Mouse (Mus musculus) urinary bladder, adult 18-20 months (tissue): ENCODE data around the gene Zbp1.

Source experiments
- DNase-seq, 2 experiments: peaks; one replicate each; pipeline ENCODE4 v3.0.0; 2022; ENCODE audit warnings: low spot score in 2 of 2, mixed read lengths in 2 of 2

Gene Zbp1

DNA sequence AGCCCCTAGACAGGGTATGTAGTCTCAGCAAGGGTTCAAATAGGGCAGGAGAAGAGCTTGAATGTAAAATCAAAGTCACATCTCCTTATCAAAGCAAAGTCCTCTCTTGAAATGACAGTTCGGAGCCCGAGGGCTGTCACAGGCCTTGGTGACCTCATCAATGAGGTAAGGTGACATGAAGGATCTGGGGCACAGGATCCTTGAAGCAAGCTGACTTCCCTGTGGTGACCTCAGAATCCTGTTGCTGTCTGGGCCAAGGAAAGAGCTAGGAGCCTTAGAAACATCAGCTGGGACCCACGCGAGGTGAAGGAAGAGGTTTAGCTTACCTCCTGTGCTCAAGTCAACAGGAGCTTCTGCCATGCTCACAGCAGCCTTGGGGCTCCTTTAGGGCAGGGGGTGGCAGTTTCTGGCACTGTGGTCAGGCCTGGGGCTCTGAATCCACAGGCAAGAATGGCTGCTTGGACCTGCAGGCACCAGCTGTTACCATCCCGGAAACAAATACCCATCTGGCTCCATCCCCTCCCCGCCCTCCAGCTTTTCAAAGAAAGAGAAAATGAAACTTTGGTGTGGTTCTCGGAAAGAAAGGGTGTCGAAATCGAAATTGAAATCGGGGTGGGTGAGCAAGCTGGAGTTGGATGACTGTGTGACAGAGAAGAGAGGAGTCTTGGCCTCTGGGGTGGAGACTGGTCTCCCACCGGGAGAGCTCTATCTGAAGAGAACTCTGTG lies at the start of gene Zbp1:
Gene Zbp1 (minus strand): TSS at position 508 of the 726 bp plus-strand sequence.
- no peak for DNase-seq

DNA sequence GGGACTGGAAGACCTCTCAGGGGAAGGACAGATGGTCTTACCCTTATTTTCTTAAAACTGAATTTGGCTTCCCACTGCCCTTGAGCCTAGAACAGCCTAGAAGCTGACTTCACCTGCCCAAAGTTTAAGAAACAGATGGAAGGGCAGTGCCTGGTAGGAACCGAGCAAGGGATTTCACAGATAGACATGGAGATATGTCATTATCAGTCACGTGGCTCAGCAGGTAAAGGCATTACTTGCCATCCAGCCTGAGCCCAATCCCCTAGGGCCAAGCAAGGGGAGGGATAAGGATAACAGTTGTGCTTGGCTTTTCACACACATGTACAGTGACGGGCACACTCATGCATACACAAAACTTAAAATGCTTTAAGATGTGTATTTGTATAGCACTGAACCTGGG lies 48.8 kb upstream of the Zbp1 start:
- no peak for DNase-seq

DNA sequence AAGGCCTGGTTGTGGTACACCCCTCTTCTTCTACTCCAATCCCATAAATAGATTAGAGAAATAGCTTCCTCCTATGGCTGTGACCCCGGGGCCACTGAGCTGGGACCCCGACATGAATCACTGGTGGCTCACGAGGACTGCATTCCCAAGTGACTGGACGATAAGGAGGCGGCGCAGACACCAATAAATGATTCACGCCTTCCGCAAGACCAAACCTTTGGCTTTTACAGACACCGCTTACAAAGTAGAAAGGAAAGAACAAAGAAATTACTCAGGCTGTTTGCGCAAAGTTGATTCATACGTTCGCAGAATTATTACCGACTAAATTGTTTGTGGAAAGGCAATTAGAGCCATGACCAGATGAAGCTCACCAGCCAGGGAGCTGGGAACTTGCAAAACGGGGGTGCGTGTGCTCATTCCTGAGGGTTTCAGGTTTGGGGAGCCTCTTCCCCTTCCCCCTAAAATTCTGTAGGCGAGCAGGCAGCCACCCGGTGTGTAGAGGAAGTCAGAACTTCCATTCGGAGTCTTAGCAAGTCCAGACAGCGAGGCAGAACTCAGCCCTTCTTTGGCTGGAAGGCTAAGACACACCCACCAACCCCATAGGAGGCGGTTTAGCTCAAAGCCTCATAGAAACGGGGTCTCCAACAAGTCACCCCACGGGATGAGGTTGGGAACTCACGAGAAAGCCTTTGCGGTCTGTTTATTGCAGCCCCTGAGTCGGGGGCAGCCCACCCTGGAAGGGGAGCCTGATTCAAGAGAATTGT lies 47.8 kb upstream of the Zbp1 start:
- DNase-seq: peak in 1 of 2 experiments; percentile 42

DNA sequence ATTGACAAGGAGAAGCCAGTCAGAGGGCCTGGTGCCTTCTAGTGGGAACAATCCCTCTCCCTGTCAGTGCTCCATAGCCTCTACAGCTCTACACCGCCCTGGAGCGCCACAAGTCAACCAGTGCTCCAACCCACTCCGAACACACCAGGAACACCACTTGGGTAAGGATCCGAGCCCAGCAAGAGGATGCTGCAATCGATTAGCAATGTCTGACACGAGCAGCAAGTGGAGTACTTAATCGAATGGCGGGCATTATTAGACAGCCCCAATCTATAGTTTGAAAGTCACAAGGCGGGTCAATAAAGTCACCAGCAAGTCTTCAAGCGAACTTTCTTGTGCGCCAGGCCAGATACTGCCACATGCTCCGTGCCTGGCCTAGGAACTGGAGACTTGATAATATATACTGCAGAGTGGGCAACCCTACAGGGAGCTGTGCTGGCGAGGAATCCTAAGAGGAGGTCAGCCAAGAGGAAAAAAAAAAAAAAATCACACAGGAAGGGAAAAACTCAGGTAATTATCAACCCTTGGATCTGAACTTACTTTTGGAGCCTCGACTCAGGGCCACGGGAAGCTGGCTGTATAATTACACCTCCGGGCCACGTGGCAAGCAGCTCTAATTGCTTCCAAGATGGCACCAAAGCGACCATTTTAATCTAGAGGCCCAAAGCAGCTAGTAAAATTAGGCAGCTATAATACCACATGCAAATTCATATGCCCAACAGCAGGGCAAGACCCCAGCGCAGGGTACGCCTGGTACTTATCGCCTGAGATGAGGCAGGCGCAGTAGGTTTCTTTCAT lies 46.9 kb upstream of the Zbp1 start:
- DNase-seq: no peak

DNA sequence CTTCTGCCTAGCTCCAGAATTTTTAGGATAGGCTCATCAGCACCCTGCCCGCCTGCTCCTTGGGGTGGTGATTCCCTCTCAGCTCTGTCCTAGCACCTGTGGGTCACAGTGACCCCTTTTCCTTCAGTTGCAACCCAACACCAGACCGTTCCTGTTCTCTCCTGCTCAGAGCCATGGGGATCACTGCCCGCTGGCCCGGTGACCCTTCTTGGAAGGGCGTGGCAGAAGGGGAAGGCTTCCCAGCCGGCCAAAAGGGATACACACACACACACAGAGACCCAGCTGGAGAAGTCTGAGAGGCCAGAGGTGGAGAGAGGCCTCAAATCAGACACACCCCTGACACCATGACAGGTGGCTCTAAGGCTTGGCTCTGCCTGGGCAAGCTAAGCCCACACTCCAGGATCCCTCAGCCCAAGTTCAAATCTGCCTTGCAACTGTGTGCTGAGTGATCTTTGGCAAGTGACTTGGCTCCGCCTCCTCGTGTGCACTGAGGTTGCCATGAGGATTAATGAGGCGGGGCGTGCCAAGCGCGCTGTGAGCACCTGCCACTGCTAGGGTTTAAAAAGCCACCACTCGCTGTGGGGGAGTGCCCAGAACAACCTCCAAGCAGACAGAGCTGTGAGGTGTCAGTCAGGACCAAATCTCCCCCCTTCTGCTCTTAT lies 45.9 kb upstream of the Zbp1 start:
- peak in 1 of 2 experiments; percentile 44 for DNase-seq

DNA sequence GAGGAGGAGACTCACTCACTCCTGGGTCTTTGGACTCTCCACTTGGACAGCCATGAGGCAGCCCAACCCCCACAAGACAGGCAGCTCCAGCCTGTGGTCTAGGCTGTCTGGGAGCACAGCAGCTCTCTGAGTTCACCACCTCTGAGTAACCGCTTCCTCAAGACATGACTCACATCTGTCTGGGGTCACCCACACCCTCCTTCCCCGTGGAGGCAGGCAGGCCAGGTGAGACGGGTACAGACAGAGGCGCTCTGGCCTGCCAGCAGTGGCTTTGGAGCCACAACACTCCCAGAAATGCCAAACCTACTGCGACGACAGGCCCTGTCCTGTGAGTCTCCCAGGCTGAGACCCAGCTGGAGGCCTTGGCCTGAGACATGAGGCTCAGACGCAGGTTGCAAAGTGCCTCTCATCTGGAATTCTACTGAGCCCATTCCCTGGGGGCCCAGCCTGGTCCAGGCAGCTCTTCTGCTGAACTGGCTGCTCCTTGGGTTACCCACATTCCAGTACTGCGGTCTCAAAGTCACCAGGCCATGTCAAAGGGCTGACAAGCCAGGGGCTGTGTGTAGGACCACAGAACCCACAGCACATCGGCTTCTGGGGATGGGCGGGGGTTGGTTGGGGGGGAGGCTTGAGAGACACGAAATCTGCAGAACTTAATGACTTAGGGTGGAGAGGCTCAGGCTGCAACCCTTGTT lies 45.1 kb upstream of the Zbp1 start:
- peak in 1 of 2 experiments; percentile 81 for DNase-seq

DNA sequence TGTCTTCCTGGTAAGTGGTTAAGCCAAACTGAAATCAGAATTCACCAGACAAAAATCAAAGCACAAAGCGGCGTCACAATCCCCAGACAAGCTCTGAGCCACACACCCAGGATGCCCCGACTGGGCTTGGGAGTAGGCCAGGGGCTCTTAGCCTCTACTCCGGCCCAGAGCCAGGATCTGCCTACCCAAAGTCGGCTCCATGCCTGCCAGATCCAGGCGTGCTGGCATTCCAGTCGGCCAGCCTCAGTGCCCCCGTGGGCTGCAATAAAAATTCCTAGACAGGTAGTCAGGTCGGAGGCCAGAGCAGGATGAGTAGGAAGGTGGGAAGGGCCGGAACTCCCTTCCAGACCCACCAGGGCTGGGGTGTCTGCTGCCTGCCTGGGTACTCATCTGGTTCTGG lies 42.8 kb upstream of the Zbp1 start:
- DNase-seq: no peak

DNA sequence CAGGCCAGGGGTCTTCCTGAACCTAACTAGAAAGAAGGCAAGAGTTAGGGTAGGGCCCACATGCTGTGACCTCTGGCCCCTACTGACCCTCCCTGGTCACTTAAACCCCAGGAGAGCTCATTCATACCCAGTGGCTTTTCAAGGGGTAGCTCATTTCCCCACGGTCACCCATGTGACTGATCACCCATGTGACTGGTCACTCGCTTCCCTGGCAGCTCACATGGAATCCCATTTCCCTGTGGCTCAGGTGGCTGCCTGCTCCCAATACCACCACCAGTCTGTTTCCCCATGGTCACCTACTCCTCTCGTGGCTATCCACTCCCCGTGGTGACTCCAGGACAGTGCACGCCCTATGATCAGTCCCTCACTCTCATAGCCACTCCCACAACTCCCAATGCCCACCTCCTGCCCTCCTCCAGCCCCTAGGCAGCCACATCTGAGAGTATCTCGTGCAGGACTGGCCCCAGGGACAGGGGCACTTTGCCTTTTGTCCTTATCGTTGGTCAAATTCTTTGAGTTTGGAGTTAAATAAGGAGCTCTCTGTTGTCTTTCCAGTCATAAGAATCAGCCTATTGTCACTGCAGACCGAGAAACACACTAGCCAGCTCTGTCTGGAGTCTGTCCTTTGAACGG lies 39.9 kb upstream of the Zbp1 start:
- no peak for DNase-seq

DNA sequence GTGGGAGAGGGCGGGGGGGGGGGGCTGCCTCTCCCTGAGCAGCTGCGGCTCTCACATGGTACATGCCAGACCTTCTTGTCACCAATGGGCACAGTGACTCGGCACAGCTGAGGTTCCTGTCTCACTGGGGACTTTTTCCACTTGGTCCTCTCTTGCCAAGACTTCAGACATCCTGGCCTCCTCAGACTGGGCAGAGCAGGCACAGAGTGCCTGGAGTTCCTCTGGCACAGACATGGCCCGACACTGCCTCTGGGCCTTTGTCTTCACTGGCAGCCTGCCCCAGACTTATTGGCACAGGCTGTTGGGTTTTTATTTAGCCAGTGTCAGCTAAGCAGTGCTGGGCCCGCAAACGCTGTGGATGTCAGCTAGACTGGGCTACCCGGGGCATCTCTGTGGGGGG lies 38.9 kb upstream of the Zbp1 start:
- DNase-seq: peak in 1 of 2 experiments; percentile 41

DNA sequence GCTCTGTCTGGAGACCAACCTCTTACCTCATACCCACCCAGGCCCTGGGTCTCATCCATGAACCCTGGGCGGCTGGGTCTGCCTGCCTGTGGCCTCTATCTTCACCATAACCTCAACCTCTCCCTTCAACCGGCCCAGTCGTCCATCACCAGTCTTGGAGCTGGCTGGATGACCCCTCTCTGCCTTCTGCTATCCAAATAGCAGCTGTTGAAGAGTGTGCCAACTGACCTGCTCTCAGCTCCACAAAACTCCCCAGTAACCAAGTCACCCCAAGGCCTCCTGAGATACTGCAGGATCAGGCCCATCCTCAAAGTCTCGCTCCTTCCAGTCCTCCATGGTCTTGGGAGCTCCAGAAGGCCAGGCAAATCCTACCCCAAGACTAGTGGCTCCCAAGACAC lies 37.8 kb upstream of the Zbp1 start:
- DNase-seq: no peak

DNA sequence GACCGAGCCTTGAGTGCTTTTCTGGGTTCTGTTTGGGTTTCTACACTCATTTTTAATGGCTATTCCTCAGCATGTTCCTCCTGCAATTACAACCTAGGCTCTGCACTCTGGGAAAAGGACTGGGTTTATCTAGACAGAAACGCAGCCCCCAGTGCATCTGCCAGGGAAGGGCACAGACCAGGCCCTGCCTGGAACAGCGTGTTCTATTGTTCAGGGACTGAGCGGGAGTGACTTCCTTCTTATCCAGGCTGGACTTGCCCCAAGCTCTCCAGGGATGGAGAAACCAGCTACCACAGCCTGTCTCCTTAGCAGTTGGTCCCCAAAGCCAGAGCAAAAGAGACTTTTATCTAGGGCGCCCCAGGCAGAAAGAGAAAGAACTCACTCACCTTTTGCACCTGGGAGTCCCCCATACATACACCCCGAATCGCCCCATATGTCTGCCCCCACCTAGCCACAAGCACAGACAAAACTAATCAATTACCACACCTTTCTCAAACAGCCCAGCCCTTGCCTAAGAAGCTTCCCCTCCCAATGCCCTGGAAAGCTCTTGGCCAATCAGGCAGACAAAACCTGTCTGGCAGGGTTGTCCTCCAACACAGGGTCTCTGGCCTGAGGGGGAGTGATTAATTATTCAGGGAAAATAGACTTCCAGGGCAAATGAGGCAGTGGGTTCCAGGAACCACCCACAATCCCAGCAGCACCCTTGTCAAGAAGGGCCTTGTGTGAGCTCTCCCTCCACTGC lies 37.3 kb upstream of the Zbp1 start:
- no peak for DNase-seq

DNA sequence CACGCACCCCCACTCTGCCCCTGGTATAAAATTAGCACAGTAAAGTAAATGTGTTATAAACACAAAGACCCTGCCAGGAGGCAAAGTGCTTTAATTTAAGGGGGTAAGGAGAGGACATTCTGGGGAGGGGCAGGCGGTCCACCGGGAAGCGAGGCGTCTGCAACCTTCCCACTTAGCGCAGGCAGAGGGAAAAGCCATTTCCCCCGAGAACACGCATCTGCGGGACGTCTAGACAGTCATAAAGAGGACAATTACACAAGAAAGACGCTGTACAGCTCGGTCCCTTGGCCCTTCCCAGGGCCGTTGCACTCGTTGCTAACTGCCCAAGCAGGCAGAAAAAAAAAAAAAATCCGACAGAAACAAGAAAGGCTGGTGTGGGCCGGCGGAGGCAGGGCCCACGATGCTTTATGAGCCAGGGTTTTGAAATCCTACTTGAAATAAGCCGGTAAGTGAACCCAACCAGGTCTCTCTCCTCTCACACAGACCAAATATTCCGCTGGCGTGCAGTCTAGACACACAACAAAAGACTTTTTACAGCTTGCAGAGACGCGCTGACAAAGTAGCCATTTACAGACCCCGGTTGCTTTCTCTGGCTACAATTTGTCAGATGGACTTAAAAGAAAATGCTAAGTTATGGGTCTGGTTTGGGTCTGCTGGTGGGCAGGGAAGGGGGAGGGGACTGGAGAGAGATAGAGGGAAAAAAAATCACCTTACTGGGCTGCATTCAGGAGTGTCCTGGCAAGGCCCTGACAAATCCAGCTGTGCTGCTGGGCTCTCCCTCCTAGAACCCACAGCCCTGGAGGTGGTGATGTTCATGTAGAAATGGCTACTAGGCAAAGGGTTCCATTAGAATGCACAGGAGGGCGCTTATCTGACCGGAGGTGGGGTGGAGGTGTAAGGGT lies 35.3 kb upstream of the Zbp1 start:
- DNase-seq: peak in 1 of 2 experiments; percentile 37

DNA sequence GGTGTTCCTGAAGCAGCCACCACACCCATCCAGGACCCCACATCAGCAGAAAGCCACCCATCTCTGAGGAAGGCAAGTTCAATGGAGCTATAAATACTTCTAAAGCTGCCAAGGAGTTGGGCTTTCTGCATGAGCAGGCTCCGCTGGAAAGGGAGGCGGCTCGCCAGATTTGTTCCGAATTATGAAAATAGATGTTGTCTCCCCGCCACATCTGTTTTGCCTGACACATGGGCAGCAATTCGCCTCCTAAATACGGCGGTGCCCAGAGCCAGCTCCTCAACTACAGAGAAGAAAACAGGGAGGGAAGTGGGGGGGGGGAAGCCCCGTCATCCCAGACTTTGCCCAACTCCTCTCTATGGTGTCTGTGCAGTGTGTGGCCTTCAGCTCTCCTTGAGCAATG lies 33.0 kb upstream of the Zbp1 start:
- no peak for DNase-seq

DNA sequence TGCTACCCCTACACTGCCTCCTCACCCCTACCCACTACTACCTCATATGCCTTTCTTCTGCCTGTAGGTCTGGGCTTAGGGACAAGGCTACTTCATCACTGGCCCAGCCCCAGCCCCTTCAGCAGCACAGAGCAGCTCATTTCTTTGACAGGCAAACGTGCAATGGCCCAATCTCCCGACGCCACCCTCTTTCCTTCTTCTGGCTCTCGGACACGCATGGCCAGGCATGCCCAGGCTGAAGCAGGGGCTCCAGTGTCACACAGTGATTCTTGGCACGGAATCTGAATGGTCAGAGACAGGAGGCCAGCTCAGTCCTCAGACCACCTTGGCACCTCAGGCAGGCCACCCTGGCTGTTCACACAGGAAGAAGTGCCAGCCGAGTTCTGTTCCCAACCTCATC lies 32.4 kb upstream of the Zbp1 start:
- DNase-seq: peak in 1 of 2 experiments; percentile 32

DNA sequence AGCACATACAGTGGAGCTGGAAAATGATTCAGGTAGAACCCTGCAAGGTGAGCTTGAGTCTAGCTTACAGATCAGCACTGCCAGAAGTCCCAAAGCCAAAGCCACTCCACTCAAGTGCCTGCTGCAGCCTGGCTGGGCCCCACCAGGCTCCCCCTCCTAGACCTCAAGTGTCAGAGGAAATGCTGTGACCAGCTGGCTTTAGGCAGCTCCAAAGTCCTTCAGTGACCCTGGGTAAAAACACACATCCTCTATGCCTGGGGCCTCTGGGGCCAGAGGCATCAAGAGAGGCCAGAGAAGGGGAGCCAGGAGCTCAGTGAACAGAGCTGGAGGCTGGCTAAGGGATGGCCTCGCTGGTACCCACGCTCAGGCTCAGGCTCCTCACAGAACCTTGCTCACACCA lies 31.7 kb upstream of the Zbp1 start:
- DNase-seq: no peak

DNA sequence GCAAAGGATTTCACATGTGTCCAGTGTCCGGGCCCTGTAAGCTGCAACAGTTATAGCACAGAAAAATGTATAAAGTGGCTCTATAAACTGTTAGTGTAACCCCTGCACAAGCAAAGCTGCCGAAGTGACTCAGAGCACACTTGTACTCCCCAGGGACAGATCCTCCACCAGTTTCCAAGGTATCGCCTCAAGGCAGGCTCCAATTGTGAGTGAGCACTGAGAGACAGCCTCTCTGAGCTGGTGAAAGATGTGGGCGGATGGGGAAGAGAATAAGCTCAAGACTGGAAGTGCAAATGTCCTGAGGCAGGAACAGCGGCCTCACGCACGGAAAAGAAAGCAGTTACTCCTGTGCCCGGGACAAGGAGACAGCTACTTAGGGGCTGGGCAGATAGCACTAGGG lies 31.2 kb upstream of the Zbp1 start:
- no peak for DNase-seq

DNA sequence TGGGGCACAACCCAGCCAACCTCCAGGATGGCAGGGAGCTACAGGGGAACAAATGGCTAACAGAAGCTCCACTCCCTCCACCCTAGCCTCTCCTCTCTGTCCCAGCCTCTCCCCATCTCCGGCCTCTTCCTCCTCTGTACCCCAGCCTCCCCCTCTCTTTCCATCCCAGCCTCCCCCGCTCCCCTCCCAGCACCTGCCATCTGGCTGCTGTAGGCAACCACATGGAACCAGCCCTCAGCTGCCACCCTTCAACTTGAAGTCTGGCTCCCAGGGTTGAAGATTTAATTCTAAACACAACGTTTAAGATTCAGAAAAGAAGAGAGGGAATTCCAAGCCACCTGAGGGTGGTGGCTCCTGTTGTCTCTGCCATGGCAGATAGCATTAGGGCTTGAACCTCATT lies 30.7 kb upstream of the Zbp1 start:
- DNase-seq: no peak

DNA sequence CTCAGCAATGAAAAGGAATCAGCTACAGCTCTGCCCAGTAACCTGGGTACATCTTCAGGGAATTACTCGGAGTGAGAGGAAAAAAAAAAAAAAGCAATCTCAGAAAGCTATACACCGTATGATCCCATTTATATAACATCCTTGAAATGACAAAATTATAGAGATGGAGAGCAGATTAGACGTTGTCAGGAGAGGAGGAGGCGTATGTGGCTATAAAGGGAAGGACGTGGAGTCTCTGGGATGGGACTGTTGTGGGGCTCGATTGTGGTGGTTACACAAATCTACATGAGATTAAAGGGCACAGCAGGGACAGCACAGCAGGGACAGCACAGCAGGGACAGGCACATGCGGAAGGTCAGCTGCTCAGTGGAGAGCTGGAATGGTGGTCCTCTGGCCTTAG lies 30.1 kb upstream of the Zbp1 start:
- no peak for DNase-seq

DNA sequence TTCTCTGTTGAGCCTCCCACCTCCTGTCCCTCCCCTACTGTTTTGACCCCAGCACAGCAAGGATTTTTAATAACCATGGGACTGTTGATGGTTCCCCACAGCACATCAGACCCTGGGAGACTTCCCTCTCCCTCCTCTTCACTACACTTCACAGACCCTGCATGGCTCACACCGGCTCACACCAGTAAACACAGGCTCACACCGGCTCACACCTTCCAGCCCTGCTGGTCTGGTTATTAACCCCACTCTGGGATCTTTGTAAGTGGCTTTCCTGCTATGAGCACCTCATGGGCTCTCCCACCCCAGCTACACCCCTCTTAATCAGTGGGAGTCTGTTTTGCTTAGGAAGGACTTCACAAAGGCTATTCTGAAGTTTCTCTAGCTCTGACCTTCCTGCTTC lies 29.2 kb upstream of the Zbp1 start:
- no peak for DNase-seq
